Mouse (Mus musculus) stomach, embryonic 16.5 days (tissue): ENCODE measurements around the gene Tmc7. TPM values are rescaled to one million over a fixed set of nuclear protein-coding genes. Genes with fewer than 3 reads are reported as not detected.

Experiments used
- ATAC-seq: fragments of 200-750 bp; cut with Nextera tagmentation; 2 replicates; pipeline ENCODE4 v1.8.0; 2017; ENCODE audit warnings: moderate number of reproducible peaks, moderate TSS enrichment; ENCODE audit not compliant: insufficient read depth, low FRiP score
- H3K27ac ChIP-seq: fragments of 300-500 bp; sonication (generic); 2 replicates; pipeline ENCODE4 v1.5.1; 2014; ENCODE audit warnings: low read length
- H3K27me3 ChIP-seq: fragments of 300-500 bp; sonication (generic); 2 replicates; pipeline ENCODE4 v1.6.1; 2014; ENCODE audit warnings: low read length, control low read depth, mixed read lengths; ENCODE audit not compliant: control insufficient read depth, insufficient read depth
- H3K36me3 ChIP-seq: fragments of 300-500 bp; sonication (generic); 2 replicates; pipeline ENCODE4 v1.6.1; 2014; ENCODE audit warnings: low read length; ENCODE audit not compliant: control insufficient read depth, insufficient read depth
- H3K4me1 ChIP-seq: fragments of 300-500 bp; sonication (generic); 2 replicates; pipeline ENCODE4 v1.6.1; 2014; ENCODE audit warnings: low read length, control low read depth, mixed read lengths; ENCODE audit not compliant: control insufficient read depth, insufficient read depth
- H3K4me2 ChIP-seq: fragments of 300-500 bp; sonication (generic); 2 replicates; pipeline ENCODE4 v1.6.1; 2014; ENCODE audit warnings: low read depth, low read length, mixed read lengths
- H3K4me3 ChIP-seq: fragments of 300-500 bp; sonication (generic); replicated peaks from 2 replicates; pipeline ENCODE4 v1.5.1; 2014; ENCODE audit warnings: mild to moderate bottlenecking, low read length
- H3K9ac ChIP-seq: fragments of 300-500 bp; sonication (generic); 2 replicates; pipeline ENCODE4 v1.6.1; 2014; ENCODE audit warnings: low read length
- H3K9me3 ChIP-seq: fragments of 300-500 bp; sonication (generic); replicated peaks from 2 replicates; pipeline ENCODE4 v1.6.1; 2016; ENCODE audit warnings: low read length, control low read depth; ENCODE audit not compliant: control insufficient read depth
- WGBS: fragments of 180-500 bp; shearing (Covaris S2); extraction: QIAGEN DNeasy Blood & Tissue Kit; methylation state at CpG from one replicate; pipeline ENCODE4 v1.1.7; 2014; 5-methylcytosine and 5-hydroxymethylcytosine counted together
- polyA plus RNA-seq: library from polyadenylated mRNA; unstranded; fragments of >200 nt; fragmentation: Nextera tagmentation; extraction: Ambion mirVana; gene quantifications from 2 replicates; pipeline ENCODE4 v1.2.1, GENCODE M21; 2015

The Tmc7 gene
- 13.1 and 14.8 TPM in 2 replicates for polyA plus RNA-seq

- H3K4me3 ChIP-seq, result peak within 1 kb of the TSS; percentile 75
- ATAC-seq, result peak; percentile 86
- H3K4me2 ChIP-seq, result peak within 1 kb of the TSS; percentile 95
- H3K4me1 ChIP-seq, result peaks cover 4% of the 10 kb centered on the region; the same call in 1 of the 2 replicates
- H3K9me3 ChIP-seq, result no peaks in the 10 kb centered on the region
- peak within 1 kb of the TSS; percentile 90 for H3K9ac ChIP-seq
- under 1% methylated on average over 48 of the region's 51 CpGs for WGBS
- no peaks in the 10 kb centered on the region for H3K36me3 ChIP-seq
- H3K27ac ChIP-seq, result peak within 1 kb of the TSS; percentile 85
- no peaks in the 10 kb centered on the region for H3K27me3 ChIP-seq
Measured at GRCm38 (mm10) chr7:118584257-118584907, at the start of gene Tmc7. Gene Tmc7, minus strand, starts transcription at chr7:118584736.

- no peaks in the 10 kb centered on the region for H3K9me3 ChIP-seq
- H3K4me1 ChIP-seq, result no peaks in the 10 kb centered on the region
- no peak overlapping the region for H3K4me2 ChIP-seq
- H3K27me3 ChIP-seq, result no peaks in the 10 kb centered on the region
- ATAC-seq, result no peak
- H3K9ac ChIP-seq, result no peak overlapping the region
- no peak overlapping the region for H3K4me3 ChIP-seq
- no peaks in the 10 kb centered on the region for H3K36me3 ChIP-seq
- WGBS, result 78% methylated on average over 7 of the region's 7 CpGs
- no peak overlapping the region for H3K27ac ChIP-seq
Measured at GRCm38 (mm10) chr7:118633951-118634350, 49.4 kb upstream of the Tmc7 start.

GRCm38 (mm10) chr7:118633094-118633493, 48.6 kb upstream of the Tmc7 start:
- no peaks in the 10 kb centered on the region for H3K27me3 ChIP-seq
- no peaks in the 10 kb centered on the region for H3K36me3 ChIP-seq
- no peak overlapping the region for H3K27ac ChIP-seq
- no peak overlapping the region for H3K4me3 ChIP-seq
- H3K9ac ChIP-seq, result no peak overlapping the region
- no peaks in the 10 kb centered on the region for H3K9me3 ChIP-seq
- H3K4me2 ChIP-seq, result no peak overlapping the region
- ATAC-seq, result no peak
- no peaks in the 10 kb centered on the region for H3K4me1 ChIP-seq
- 80% methylated on average over 9 of the region's 9 CpGs for WGBS

GRCm38 (mm10) chr7:118627550-118628298, 43.2 kb upstream of the Tmc7 start:
- no peaks in the 10 kb centered on the region for H3K27me3 ChIP-seq
- ATAC-seq, result peak; percentile 80
- no peak overlapping the region for H3K27ac ChIP-seq
- H3K4me1 ChIP-seq, result no peaks in the 10 kb centered on the region
- no peaks in the 10 kb centered on the region for H3K36me3 ChIP-seq
- no peaks in the 10 kb centered on the region for H3K9me3 ChIP-seq
- 61% methylated on average over 12 of the region's 13 CpGs for WGBS
- H3K4me3 ChIP-seq, result no peak overlapping the region
- no peak overlapping the region for H3K9ac ChIP-seq
- H3K4me2 ChIP-seq, result no peak overlapping the region

GRCm38 (mm10) chr7:118621094-118621493, 36.6 kb upstream of the Tmc7 start:
- ATAC-seq, result no peak
- Histone ChIP-seq H3K27ac (peak overlapping the region; percentile 52), H3K9me3 (no peaks in the 10 kb centered on the region), H3K4me3 (no peak overlapping the region), H3K36me3 (no peaks in the 10 kb centered on the region), H3K4me1 (no peaks in the 10 kb centered on the region), H3K9ac (no peak overlapping the region), H3K27me3 (no peaks in the 10 kb centered on the region), H3K4me2 (no peak overlapping the region)
- WGBS, result 79% methylated on average over 6 of the region's 6 CpGs

GRCm38 (mm10) chr7:118620243-118620906, 35.8 kb upstream of the Tmc7 start:
- WGBS, result 65% methylated on average over 7 of the region's 7 CpGs
- ATAC-seq, result peak; percentile 84
- peak overlapping the region; percentile 57 for H3K27ac ChIP-seq

GRCm38 (mm10) chr7:118618104-118618503, 33.6 kb upstream of the Tmc7 start:
- Histone ChIP-seq H3K27ac (peak overlapping the region; percentile 36; the same call in 1 of the 2 replicates), H3K4me2 (no peak overlapping the region), H3K27me3 (no peaks in the 10 kb centered on the region), H3K9me3 (no peaks in the 10 kb centered on the region), H3K4me3 (no peak overlapping the region), H3K36me3 (no peaks in the 10 kb centered on the region), H3K9ac (no peak overlapping the region), H3K4me1 (no peaks in the 10 kb centered on the region)
- ATAC-seq, result 0 out of 2 replicates have a peak, but pooled peaks have one; percentile 24
- WGBS, result 80% methylated on average over 5 of the region's 5 CpGs

More at GRCm38 (mm10) chr7:118620243-118620906, 35.8 kb upstream of the Tmc7 start:
- Histone ChIP-seq H3K27me3 (no peaks in the 10 kb centered on the region), H3K36me3 (no peaks in the 10 kb centered on the region), H3K4me3 (no peak overlapping the region), H3K4me2 (no peak overlapping the region), H3K9me3 (no peaks in the 10 kb centered on the region), H3K9ac (no peak overlapping the region), H3K4me1 (no peaks in the 10 kb centered on the region)

- Histone ChIP-seq H3K4me1 (no peaks in the 10 kb centered on the region), H3K4me3 (no peak overlapping the region), H3K9ac (no peak overlapping the region), H3K27ac (no peak overlapping the region), H3K36me3 (no peaks in the 10 kb centered on the region), H3K9me3 (no peaks in the 10 kb centered on the region), H3K27me3 (no peaks in the 10 kb centered on the region), H3K4me2 (no peak overlapping the region)
- WGBS, result 70% methylated on average over 13 of the region's 13 CpGs
- ATAC-seq, result no peak
Measured at GRCm38 (mm10) chr7:118614076-118614475, 29.5 kb upstream of the Tmc7 start.

GRCm38 (mm10) chr7:118611933-118612332, 27.4 kb upstream of the Tmc7 start:
- no peaks in the 10 kb centered on the region for H3K36me3 ChIP-seq
- no peak for ATAC-seq
- H3K9ac ChIP-seq, result no peak overlapping the region
- H3K4me3 ChIP-seq, result no peak overlapping the region
- H3K9me3 ChIP-seq, result no peaks in the 10 kb centered on the region
- H3K27me3 ChIP-seq, result no peaks in the 10 kb centered on the region
- WGBS, result 53% methylated on average over 8 of the region's 8 CpGs
- H3K4me1 ChIP-seq, result no peaks in the 10 kb centered on the region
- no peak overlapping the region for H3K4me2 ChIP-seq
- no peak overlapping the region for H3K27ac ChIP-seq
